Mouse (Mus musculus): ENCODE measurements around the gene Dad1. TPM values are rescaled to one million over a fixed set of nuclear protein-coding genes. Genes with fewer than 3 reads are reported as not detected.

The Dad1 gene
- polyA plus RNA-seq, 1 experiment from 2014 or later: 300 TPM

GRCm38 (mm10) chr14:54209932-54210331, 44.0 kb downstream of the Dad1 start:
- no peaks in the 10 kb centered on the region for H3K36me3 ChIP-seq (ENCODE audit: control insufficient read depth, insufficient read depth, low read length)
- ATAC-seq (ENCODE audit: low FRiP score): no peak
- DNase-seq (ENCODE audit: low spot score): no peak

DNA sequence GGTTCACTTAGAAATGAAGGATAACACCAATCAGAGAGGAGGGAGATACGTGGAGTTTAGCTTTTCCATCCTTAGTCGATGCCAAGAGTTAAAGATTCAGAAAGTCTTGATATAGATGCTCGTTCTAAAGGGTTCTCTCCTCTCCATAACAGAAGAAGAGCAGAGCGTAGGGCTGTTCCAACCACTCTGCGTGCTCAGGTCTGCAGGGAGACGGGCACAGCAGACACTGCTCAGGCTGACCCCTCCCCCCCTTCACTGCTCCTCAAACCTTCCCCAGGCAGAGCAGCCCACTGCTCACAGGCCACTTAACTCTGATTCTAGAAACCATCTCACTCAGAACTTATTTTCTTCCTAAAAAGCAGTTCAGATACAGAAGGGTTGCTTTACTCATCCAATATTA, 45.2 kb downstream of the Dad1 start:
- Histone ChIP-seq H3K4me3 (ENCODE audit: low read depth, low read length) (no peak overlapping the region), H3K4me2 (replicated peaks; ENCODE audit: low read depth, low read length) (no peak overlapping the region), H3K27me3 (ENCODE audit: control insufficient read depth, insufficient read depth, low read length) (no peaks in the 10 kb centered on the region), H3K9me3 (ENCODE audit: control insufficient read depth, low read length) (no peaks in the 10 kb centered on the region), H3K36me3 (ENCODE audit: control insufficient read depth, insufficient read depth, low read length) (no peaks in the 10 kb centered on the region), H3K4me1 (replicated peaks; ENCODE audit: control insufficient read depth, insufficient read depth, low read length) (no peaks in the 10 kb centered on the region), H3K9ac (ENCODE audit: low read depth, low read length) (no peak overlapping the region), H3K27ac (ENCODE audit: low read depth, low read length) (no peak overlapping the region)
- no peak for DNase-seq (ENCODE audit: low spot score)
- 67% methylated on average over 6 of the region's 6 CpGs for WGBS
- no peak for ATAC-seq (ENCODE audit: low FRiP score)

More at GRCm38 (mm10) chr14:54209932-54210331, 44.0 kb downstream of the Dad1 start:
- no peaks in the 10 kb centered on the region for H3K4me1 ChIP-seq (replicated peaks; ENCODE audit: control insufficient read depth, insufficient read depth, low read length)
- no peak overlapping the region for H3K4me2 ChIP-seq (replicated peaks; ENCODE audit: low read depth, low read length)
- H3K4me3 ChIP-seq (ENCODE audit: low read depth, low read length): no peak overlapping the region
- no peaks in the 10 kb centered on the region for H3K9me3 ChIP-seq (ENCODE audit: control insufficient read depth, low read length)
- WGBS: 87% methylated on average over 5 of the region's 5 CpGs
- H3K9ac ChIP-seq (ENCODE audit: low read depth, low read length): no peak overlapping the region
- no peak overlapping the region for H3K27ac ChIP-seq (ENCODE audit: low read depth, low read length)
- no peaks in the 10 kb centered on the region for H3K27me3 ChIP-seq (ENCODE audit: control insufficient read depth, insufficient read depth, low read length)

GRCm38 (mm10) chr14:54207924-54208323, 46.0 kb downstream of the Dad1 start:
- DNase-seq (ENCODE audit: low spot score) (no peak), ATAC-seq (ENCODE audit: low FRiP score) (no peak)
- Histone ChIP-seq H3K4me2 (replicated peaks; ENCODE audit: low read depth, low read length) (no peak overlapping the region), H3K9me3 (ENCODE audit: control insufficient read depth, low read length) (no peaks in the 10 kb centered on the region), H3K9ac (ENCODE audit: low read depth, low read length) (no peak overlapping the region), H3K27ac (ENCODE audit: low read depth, low read length) (no peak overlapping the region), H3K36me3 (ENCODE audit: control insufficient read depth, insufficient read depth, low read length) (no peaks in the 10 kb centered on the region), H3K27me3 (ENCODE audit: control insufficient read depth, insufficient read depth, low read length) (no peaks in the 10 kb centered on the region), H3K4me3 (ENCODE audit: low read depth, low read length) (no peak overlapping the region), H3K4me1 (replicated peaks; ENCODE audit: control insufficient read depth, insufficient read depth, low read length) (no peaks in the 10 kb centered on the region)
- WGBS: 86% methylated on average over 5 of the region's 5 CpGs

DNA sequence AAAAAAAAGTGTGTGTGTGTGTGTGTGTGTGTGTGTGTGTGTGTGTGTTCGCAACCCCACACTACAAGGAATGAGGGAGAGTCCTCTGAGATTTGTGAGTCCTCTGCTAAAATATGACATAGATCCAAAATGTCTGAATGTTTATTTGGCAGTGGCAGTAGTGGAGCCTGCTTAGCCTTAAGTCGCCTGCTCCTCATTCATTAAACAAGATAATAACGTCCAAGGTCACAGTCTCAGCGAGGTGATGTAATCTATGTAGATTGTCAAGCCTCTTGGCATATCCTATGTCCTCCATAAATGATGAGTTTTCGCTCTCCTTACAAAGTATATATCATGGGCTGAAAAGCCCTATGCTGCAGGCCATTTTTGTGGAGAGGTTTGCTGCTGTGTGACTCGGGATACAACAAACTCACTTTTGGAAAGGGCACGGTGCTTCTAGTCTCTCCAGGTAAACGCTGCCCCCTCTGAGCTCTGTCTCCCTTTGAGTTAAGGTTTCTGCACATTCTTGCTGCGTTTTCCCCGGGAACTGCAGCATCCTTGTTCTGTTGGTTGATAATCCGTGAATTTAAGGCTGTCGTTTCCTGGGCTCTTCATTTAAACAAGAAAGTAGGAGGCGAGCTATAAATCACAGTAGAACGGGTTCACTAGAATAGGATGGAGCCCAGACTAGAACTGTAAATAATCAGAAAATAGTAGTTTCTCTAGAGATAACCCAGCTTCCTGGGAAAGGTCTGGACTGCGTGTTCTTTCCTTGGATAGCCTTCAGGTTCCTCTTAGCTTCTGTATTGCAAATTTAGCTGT, 47.0 kb downstream of the Dad1 start:
- no peaks in the 10 kb centered on the region for H3K36me3 ChIP-seq (ENCODE audit: control insufficient read depth, insufficient read depth, low read length)
- no peak overlapping the region for H3K4me2 ChIP-seq (replicated peaks; ENCODE audit: low read depth, low read length)
- ATAC-seq (ENCODE audit: low FRiP score) (no peak), DNase-seq (ENCODE audit: low spot score) (no peak)
- H3K27me3 ChIP-seq (ENCODE audit: control insufficient read depth, insufficient read depth, low read length): no peaks in the 10 kb centered on the region
- H3K9ac ChIP-seq (ENCODE audit: low read depth, low read length): no peak overlapping the region
- no peaks in the 10 kb centered on the region for H3K9me3 ChIP-seq (ENCODE audit: control insufficient read depth, low read length)
- H3K4me1 ChIP-seq (replicated peaks; ENCODE audit: control insufficient read depth, insufficient read depth, low read length): no peaks in the 10 kb centered on the region
- H3K4me3 ChIP-seq (ENCODE audit: low read depth, low read length): no peak overlapping the region
- 83% methylated on average over 15 of the region's 15 CpGs for WGBS
- no peak overlapping the region for H3K27ac ChIP-seq (ENCODE audit: low read depth, low read length)

DNA sequence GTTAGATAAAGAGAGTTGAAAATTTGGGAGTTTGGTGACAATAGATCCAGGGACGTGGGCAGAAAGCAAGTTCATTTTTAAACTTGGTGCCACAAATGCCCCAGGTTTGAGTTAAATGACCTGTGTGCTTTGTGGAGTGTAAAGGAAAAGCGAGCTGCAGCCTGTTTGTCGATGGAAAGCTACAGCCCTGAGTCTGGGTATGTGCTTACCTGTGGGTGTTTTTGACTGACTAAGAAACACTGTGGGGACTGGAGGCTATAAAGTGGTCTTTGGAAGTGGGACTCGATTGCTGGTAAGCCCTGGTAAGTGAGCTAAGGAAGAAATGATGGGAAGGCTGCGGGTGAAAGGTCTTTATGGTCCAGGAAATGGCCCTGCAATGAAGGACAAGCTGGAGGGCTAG, 47.6 kb downstream of the Dad1 start:
- WGBS: 87% methylated on average over 5 of the region's 5 CpGs
- Histone ChIP-seq H3K27ac (ENCODE audit: low read depth, low read length) (no peak overlapping the region), H3K4me3 (ENCODE audit: low read depth, low read length) (no peak overlapping the region), H3K27me3 (ENCODE audit: control insufficient read depth, insufficient read depth, low read length) (no peaks in the 10 kb centered on the region), H3K4me1 (replicated peaks; ENCODE audit: control insufficient read depth, insufficient read depth, low read length) (no peaks in the 10 kb centered on the region), H3K36me3 (ENCODE audit: control insufficient read depth, insufficient read depth, low read length) (no peaks in the 10 kb centered on the region), H3K9me3 (ENCODE audit: control insufficient read depth, low read length) (no peaks in the 10 kb centered on the region), H3K9ac (ENCODE audit: low read depth, low read length) (no peak overlapping the region), H3K4me2 (replicated peaks; ENCODE audit: low read depth, low read length) (no peak overlapping the region)
- no peak for ATAC-seq (ENCODE audit: low FRiP score)
- DNase-seq (ENCODE audit: low spot score): no peak

DNA sequence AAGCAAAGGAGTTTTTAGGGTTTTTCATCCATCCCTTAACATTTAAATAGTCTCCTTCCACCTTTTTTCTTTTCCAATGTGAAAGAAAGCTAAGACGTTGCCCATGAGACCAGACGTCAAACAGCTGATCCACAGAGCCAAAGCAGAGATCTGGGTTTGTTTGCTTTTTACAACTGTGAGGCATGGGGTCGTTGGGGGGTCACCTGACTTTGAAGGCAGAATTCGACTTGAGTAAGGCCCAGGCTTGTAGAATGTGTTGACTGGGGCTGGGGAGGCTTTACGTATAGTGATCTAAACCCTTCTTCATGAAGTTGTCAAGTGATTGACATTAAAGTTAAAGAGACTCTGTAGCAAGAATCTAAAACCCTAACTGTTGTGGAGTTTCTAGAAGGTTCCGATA, 48.0 kb downstream of the Dad1 start:
- Histone ChIP-seq H3K4me2 (replicated peaks; ENCODE audit: low read depth, low read length) (no peak overlapping the region), H3K36me3 (ENCODE audit: control insufficient read depth, insufficient read depth, low read length) (no peaks in the 10 kb centered on the region), H3K27me3 (ENCODE audit: control insufficient read depth, insufficient read depth, low read length) (no peaks in the 10 kb centered on the region), H3K4me1 (replicated peaks; ENCODE audit: control insufficient read depth, insufficient read depth, low read length) (no peaks in the 10 kb centered on the region), H3K4me3 (ENCODE audit: low read depth, low read length) (no peak overlapping the region), H3K9ac (ENCODE audit: low read depth, low read length) (no peak overlapping the region), H3K27ac (ENCODE audit: low read depth, low read length) (no peak overlapping the region), H3K9me3 (ENCODE audit: control insufficient read depth, low read length) (no peaks in the 10 kb centered on the region)
- WGBS: 52% methylated on average over 6 of the region's 6 CpGs
- ATAC-seq (ENCODE audit: low FRiP score): no peak
- DNase-seq (ENCODE audit: low spot score): no peak

- Histone ChIP-seq H3K4me1 (replicated peaks; ENCODE audit: control insufficient read depth, insufficient read depth, low read length) (no peaks in the 10 kb centered on the region), H3K36me3 (ENCODE audit: control insufficient read depth, insufficient read depth, low read length) (no peaks in the 10 kb centered on the region), H3K4me3 (ENCODE audit: low read depth, low read length) (no peak overlapping the region), H3K4me2 (replicated peaks; ENCODE audit: low read depth, low read length) (no peak overlapping the region), H3K9me3 (ENCODE audit: control insufficient read depth, low read length) (no peaks in the 10 kb centered on the region), H3K27me3 (ENCODE audit: control insufficient read depth, insufficient read depth, low read length) (no peaks in the 10 kb centered on the region), H3K27ac (ENCODE audit: low read depth, low read length) (no peak overlapping the region), H3K9ac (ENCODE audit: low read depth, low read length) (no peak overlapping the region)
- ATAC-seq (ENCODE audit: low FRiP score): no peak
- WGBS: 57% methylated on average over 4 of the region's 4 CpGs
- DNase-seq (ENCODE audit: low spot score): no peak
Observed at GRCm38 (mm10) chr14:54204786-54205185, 49.1 kb downstream of the Dad1 start.

DNA sequence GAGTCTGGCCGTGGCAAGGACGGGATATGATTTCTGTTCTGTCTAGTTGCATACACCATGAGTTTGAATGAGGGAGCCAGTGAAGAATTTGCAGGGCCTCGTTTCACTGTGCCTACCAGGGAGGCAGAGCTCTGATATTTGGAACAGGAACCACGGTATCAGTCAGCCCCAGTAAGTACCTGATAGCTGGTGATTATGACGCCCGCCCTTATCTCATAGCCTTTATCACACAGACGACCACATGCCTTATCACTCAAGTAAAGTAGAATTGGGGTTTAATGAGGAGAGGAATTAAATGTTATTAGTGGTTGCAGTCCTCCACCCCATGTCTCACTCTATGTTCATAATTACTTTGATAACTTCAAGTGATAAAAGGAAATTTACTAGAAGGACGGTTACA, 49.6 kb downstream of the Dad1 start:
- no peak overlapping the region for H3K4me3 ChIP-seq (ENCODE audit: low read depth, low read length)
- no peak for DNase-seq (ENCODE audit: low spot score)
- no peak for ATAC-seq (ENCODE audit: low FRiP score)
- no peak overlapping the region for H3K4me2 ChIP-seq (replicated peaks; ENCODE audit: low read depth, low read length)
- WGBS: 88% methylated on average over 8 of the region's 8 CpGs
- H3K4me1 ChIP-seq (replicated peaks; ENCODE audit: control insufficient read depth, insufficient read depth, low read length): no peaks in the 10 kb centered on the region
- no peaks in the 10 kb centered on the region for H3K36me3 ChIP-seq (ENCODE audit: control insufficient read depth, insufficient read depth, low read length)
- no peak overlapping the region for H3K27ac ChIP-seq (ENCODE audit: low read depth, low read length)
- H3K9me3 ChIP-seq (ENCODE audit: control insufficient read depth, low read length): no peaks in the 10 kb centered on the region
- no peak overlapping the region for H3K9ac ChIP-seq (ENCODE audit: low read depth, low read length)
- H3K27me3 ChIP-seq (ENCODE audit: control insufficient read depth, insufficient read depth, low read length): no peaks in the 10 kb centered on the region

GRCm38 (mm10) chr14:54203776-54204175, 50.1 kb downstream of the Dad1 start:
- Histone ChIP-seq H3K9me3 (ENCODE audit: control insufficient read depth, low read length) (no peaks in the 10 kb centered on the region), H3K4me3 (ENCODE audit: low read depth, low read length) (no peak overlapping the region), H3K9ac (ENCODE audit: low read depth, low read length) (no peak overlapping the region), H3K27ac (ENCODE audit: low read depth, low read length) (no peak overlapping the region), H3K36me3 (ENCODE audit: control insufficient read depth, insufficient read depth, low read length) (no peaks in the 10 kb centered on the region), H3K27me3 (ENCODE audit: control insufficient read depth, insufficient read depth, low read length) (no peaks in the 10 kb centered on the region), H3K4me1 (replicated peaks; ENCODE audit: control insufficient read depth, insufficient read depth, low read length) (no peaks in the 10 kb centered on the region), H3K4me2 (replicated peaks; ENCODE audit: low read depth, low read length) (no peak overlapping the region)
- WGBS: 91% methylated on average over 10 of the region's 10 CpGs
- DNase-seq (ENCODE audit: low spot score): no peak
- no peak for ATAC-seq (ENCODE audit: low FRiP score)

All from hindbrain, embryonic 11.5 days (tissue).